Mouse (Mus musculus) liver, adult 2 months (tissue): ENCODE results near the gene Hoxd9.

ENCODE experiments used
- CTCF ChIP-seq: fragments of 200-500 bp; IDR thresholded peaks from 2 replicates; pipeline ENCODE4 v1.5.1; 2011; ENCODE audit warnings: low read depth, low read length, control low read depth
- POLR2A ChIP-seq: fragments of 200-500 bp; IDR thresholded peaks from 2 replicates; pipeline ENCODE4 v1.6.1; 2011; ENCODE audit warnings: low read length, control low read depth; ENCODE audit not compliant: insufficient read depth; ENCODE audit errors: extremely low read depth

- no peak for TF ChIP-seq CTCF
- no peak for TF ChIP-seq POLR2A
These were observed 17.4 kb downstream of the Hoxd9 start for GRCm38 (mm10) chr2:74714881-74715280.
